Mouse (Mus musculus) intestine, embryonic 15.5 days (tissue): ENCODE measurements around the gene Dnajc2. TPM values are rescaled to one million over a fixed set of nuclear protein-coding genes. Genes with fewer than 3 reads are reported as not detected.

ENCODE experiments used
- ATAC-seq: fragments of 200-750 bp; cut with Nextera tagmentation; 2 replicates; pipeline ENCODE4 v1.8.0; 2017; ENCODE audit warnings: moderate TSS enrichment, moderate library complexity
- H3K27ac ChIP-seq: fragments of 300-500 bp; sonication (generic); 2 replicates; pipeline ENCODE4 v1.5.1; 2015; ENCODE audit warnings: mild to moderate bottlenecking, inconsistent platforms
- H3K27me3 ChIP-seq: fragments of 300-500 bp; sonication (generic); replicated peaks from 2 replicates; pipeline ENCODE4 v1.6.1; 2015; ENCODE audit warnings: inconsistent platforms
- H3K36me3 ChIP-seq: fragments of 300-500 bp; sonication (generic); 2 replicates; pipeline ENCODE4 v1.6.1; 2015; ENCODE audit warnings: inconsistent platforms
- H3K4me1 ChIP-seq: fragments of 300-500 bp; sonication (generic); replicated peaks from 2 replicates; pipeline ENCODE4 v1.6.1; 2015; ENCODE audit warnings: inconsistent platforms
- H3K4me2 ChIP-seq: fragments of 300-500 bp; sonication (generic); replicated peaks from 2 replicates; pipeline ENCODE4 v1.6.1; 2015; ENCODE audit warnings: mild to moderate bottlenecking, inconsistent platforms
- H3K4me3 ChIP-seq: fragments of 300-500 bp; sonication (generic); replicated peaks from 2 replicates; pipeline ENCODE4 v1.5.1; 2015; ENCODE audit warnings: inconsistent platforms
- H3K9ac ChIP-seq: fragments of 300-500 bp; sonication (generic); 2 replicates; pipeline ENCODE4 v1.6.1; 2015; ENCODE audit warnings: inconsistent platforms
- H3K9me3 ChIP-seq: fragments of 300-500 bp; sonication (generic); 2 replicates; pipeline ENCODE4 v1.6.1; 2016; ENCODE audit warnings: inconsistent platforms
- WGBS: fragments of 180-500 bp; shearing (Covaris S2); methylation state at CpG from one replicate; pipeline ENCODE4 v1.1.7; 2015; 5-methylcytosine and 5-hydroxymethylcytosine counted together
- polyA plus RNA-seq: library from polyadenylated mRNA; unstranded; fragments of >200 nt; fragmentation: Nextera tagmentation; extraction: Ambion mirVana; gene quantifications from 2 replicates; pipeline ENCODE4 v1.2.1, GENCODE M21; 2015

Gene Dnajc2
- polyA plus RNA-seq, 1 experiment from 2014 or later: 88.1 TPM

DNA sequence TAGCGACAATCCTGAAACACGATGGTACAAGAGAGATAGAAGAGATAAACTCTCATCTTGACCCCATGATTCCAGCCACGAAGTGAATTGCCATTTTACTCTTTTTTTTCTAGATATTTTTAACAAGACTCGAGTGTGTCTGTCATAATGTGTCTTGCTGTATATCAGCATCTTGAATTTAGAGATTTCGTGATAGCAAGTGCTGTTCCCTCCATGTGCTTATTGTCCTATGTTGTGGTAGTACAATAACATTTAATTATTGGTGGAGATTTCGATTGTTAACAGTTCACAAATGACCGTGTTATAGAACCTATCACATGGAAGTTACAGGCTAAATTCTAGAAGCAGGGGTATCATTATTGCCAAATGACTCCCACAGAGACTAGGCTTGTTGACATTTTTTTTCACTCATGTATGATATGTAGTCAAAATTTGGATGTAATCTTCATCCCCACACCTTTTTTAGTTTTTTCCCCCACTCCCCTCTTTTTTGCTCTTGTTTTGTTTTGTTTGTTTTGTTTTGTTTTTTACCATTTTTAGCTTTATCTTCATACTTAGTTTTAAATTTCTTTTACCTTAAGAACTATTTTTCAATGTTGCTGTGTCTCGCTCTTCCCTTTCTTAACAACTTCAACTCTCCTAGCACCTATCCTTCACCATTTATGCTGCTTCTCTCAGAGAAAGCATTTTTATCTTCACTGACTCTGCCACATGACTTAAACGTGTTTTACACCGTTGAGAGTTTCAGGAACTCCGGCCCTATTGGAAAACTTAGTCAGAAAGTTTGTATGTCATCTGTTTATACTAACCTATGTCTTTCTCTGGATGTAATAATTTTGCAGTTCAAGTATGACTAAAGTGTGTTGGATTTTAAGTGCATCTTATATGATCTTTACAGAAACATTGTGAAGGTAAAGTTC, 2.4 kb upstream of the Dnajc2 start:
- Histone ChIP-seq H3K4me1 (peaks cover 6% of the 10 kb centered on the region; the same call in 1 of the 2 replicates), H3K4me3 (peak overlapping the region; percentile 85), H3K36me3 (peaks cover 3% of the 10 kb centered on the region), H3K27me3 (no peaks in the 10 kb centered on the region), H3K9ac (peak overlapping the region; percentile 92), H3K4me2 (peak overlapping the region; percentile 65), H3K9me3 (no peaks in the 10 kb centered on the region), H3K27ac (0 out of 2 replicates have a peak overlapping the region, but pooled peaks have one; percentile 84)
- no peak for ATAC-seq
- WGBS: 35% methylated on average over 11 of the region's 11 CpGs

DNA sequence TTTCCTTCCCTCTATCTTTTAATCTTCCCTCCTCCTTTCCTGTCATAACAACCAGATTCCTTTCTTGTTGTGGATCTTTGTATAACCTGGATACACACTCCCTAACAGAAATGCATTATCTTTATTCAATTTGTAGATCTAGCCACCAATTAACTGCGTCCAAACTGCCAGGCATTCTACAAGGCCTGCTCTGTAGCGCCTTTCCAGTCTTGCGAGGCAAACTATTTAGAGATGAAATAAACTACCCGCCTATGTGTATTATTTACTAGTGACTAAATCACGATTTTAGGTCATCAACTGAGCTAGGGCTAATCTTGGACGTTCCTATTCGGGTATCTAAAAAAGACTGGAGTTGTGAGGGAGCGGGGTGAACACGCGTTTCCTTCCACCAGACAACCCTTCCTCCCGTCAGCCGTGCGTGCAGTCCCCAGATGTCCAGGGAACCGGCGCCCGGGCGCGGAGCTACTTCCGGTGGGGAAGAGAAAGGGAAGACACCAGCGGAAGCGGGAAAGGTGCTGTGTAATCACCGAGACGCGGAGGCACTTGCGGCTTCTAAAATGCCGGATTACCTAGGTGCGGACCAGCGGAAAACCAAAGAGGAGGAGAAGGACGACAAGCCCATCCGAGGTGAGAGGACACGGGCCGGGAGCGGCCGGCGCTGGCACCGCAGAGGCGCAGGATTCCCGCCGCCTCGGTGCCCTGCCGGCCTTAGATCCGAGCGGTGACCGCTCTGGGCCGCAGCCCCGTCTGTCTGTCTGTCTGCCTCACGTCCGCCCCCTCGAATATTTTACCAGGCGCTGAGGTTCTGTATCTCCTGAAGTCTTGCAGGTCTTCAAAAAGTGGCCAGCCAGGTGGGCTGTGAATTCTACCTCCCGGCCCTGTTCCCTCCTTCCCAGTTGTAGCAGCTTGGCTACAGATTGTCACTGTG, 1.5 kb upstream of the Dnajc2 start:
- 2% methylated on average over 51 of the region's 51 CpGs for WGBS
- peak; percentile 86 for ATAC-seq
- peaks cover 6% of the 10 kb centered on the region; the same call in 1 of the 2 replicates for H3K4me1 ChIP-seq

DNA sequence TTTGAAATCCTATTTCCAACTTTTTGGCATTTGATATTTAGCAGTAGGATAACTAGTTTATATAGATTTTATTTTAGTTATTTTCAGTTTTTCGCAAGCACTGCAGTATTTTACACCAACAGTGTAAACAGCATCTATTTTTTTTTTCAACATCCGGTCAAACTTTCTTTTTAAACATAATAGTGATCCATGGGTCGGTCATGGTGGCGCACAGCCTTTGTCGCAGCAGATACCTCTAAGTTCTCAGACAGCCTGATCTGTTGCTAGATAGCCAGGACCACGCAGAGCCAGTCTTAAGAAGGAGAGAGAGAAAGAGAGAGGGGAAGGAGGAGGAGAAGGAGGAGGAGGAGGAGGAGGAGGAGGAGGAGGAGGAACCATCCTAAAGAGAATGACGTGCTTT, 725 bp upstream of the Dnajc2 start:
- Histone ChIP-seq H3K4me1 (peaks cover 6% of the 10 kb centered on the region; the same call in 1 of the 2 replicates), H3K36me3 (peaks cover 18% of the 10 kb centered on the region), H3K27me3 (no peaks in the 10 kb centered on the region), H3K9me3 (no peaks in the 10 kb centered on the region), H3K27ac (no peak overlapping the region), H3K4me3 (no peak overlapping the region), H3K9ac (no peak overlapping the region), H3K4me2 (no peak overlapping the region)
- WGBS: 72% methylated on average over 7 of the region's 7 CpGs
- ATAC-seq: no peak

More for the DNA sequence above, 1.5 kb upstream of the Dnajc2 start:
- Histone ChIP-seq H3K27ac (peak overlapping the region; percentile 84), H3K4me2 (peak overlapping the region; percentile 65), H3K9me3 (no peaks in the 10 kb centered on the region), H3K9ac (peak overlapping the region; percentile 92), H3K4me3 (peak overlapping the region; percentile 85), H3K36me3 (peaks cover 10% of the 10 kb centered on the region), H3K27me3 (no peaks in the 10 kb centered on the region)

DNA sequence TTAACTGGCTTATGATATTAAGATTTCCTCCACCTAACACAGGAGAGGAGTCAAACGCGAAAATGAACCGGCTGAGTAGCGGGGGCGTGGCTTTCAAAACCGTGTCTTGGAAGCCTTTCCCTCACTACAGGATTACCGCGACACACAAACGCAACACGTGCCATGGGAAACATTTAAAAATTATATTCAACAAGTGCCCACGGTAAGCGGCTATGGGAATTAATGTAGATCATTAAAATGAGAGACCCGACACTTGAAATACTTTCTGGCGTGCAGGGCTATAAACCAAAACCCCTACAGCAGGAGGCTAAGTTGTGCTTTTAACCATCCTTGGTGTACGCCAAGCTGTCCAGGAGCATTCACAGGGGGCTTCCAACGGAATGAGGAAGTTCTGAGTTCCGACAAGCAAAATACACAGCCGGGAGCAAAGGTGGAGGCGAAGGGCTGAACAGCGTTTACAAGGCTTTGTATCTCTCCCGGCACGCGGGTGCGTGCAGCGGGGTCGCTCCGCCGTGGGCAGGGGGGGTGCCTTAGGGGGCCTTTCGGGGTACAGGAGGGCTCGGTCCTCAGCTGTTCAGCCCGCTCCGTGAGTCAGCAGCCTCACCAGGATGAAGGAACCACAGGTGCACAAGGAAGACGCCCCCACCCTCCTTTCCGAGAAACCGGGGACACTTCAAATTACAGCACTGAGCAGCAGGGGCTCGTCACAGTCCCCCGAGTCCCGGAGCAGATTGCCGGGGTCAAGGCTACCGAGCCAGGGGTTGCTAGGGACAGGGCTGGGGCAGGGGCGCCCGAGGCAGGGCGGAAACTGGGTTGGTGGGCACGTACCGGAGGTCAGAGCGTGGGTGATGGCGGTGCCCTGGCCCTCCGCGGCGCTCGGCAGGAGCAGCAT, 644 bp downstream of the Dnajc2 start:
- peaks cover 24% of the 10 kb centered on the region for H3K36me3 ChIP-seq
- under 1% methylated on average over 51 of the region's 51 CpGs for WGBS
- peaks cover 6% of the 10 kb centered on the region; the same call in 1 of the 2 replicates for H3K4me1 ChIP-seq
- no peaks in the 10 kb centered on the region for H3K9me3 ChIP-seq
- peak overlapping the region; percentile 55 for H3K27ac ChIP-seq
- peak overlapping the region; percentile 97 for H3K4me3 ChIP-seq
- peak overlapping the region; percentile 85 for H3K4me2 ChIP-seq
- H3K9ac ChIP-seq: peak overlapping the region; percentile 85
- peak; percentile 79 for ATAC-seq
- H3K27me3 ChIP-seq: no peaks in the 10 kb centered on the region

DNA sequence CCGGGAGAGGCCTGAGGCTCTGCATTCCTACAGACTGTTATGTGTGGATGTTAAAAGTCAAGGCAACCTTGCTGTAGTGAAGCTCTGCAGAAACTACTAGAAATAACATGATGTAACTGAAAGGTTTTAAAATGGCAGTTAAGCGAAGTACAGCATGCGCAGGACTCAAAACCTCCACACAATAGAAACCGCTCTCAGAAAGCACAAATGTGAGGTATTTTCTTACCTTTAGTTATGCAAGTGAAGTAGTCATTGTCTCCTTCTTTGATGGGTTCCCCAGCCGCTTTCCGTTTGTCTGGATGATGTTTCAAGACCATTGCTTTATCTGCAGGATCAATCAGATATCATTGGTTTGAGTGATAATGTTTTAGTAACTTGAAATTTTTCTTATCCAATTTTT, 8.6 kb downstream of the Dnajc2 start:
- H3K4me1 ChIP-seq: no peaks in the 10 kb centered on the region
- H3K4me2 ChIP-seq: no peak overlapping the region
- H3K27ac ChIP-seq: no peak overlapping the region
- ATAC-seq: no peak
- H3K9ac ChIP-seq: no peak overlapping the region
- no peaks in the 10 kb centered on the region for H3K27me3 ChIP-seq
- WGBS: 90% methylated on average over 6 of the region's 6 CpGs
- no peaks in the 10 kb centered on the region for H3K9me3 ChIP-seq
- H3K36me3 ChIP-seq: peaks cover 25% of the 10 kb centered on the region
- no peak overlapping the region for H3K4me3 ChIP-seq

DNA sequence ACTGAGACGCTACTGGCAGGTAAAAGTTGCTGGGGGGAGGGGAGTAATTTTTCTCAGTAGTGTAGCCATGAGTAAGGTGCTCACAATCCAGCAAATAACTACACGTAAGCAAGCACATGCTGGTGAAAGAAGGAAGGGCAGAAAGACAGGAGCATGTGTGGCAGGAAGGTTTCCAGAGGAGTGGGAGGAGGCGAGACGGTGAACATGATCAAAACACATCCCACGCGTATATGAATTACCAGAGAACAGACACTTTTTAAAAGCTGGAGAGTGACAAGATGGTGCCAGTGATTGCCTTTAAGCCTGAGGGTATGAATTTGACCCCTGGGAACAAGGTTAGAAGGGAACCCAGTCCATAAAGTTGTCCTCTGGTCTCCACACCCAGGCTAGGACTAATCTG, 15.2 kb downstream of the Dnajc2 start:
- H3K27ac ChIP-seq: no peak overlapping the region
- WGBS: 92% methylated on average over 6 of the region's 6 CpGs
- H3K9me3 ChIP-seq: no peaks in the 10 kb centered on the region
- H3K36me3 ChIP-seq: peaks cover 31% of the 10 kb centered on the region
- no peak overlapping the region for H3K4me2 ChIP-seq
- no peak overlapping the region for H3K9ac ChIP-seq
- no peak for ATAC-seq
- H3K4me3 ChIP-seq: no peak overlapping the region
- no peaks in the 10 kb centered on the region for H3K27me3 ChIP-seq
- no peaks in the 10 kb centered on the region for H3K4me1 ChIP-seq

DNA sequence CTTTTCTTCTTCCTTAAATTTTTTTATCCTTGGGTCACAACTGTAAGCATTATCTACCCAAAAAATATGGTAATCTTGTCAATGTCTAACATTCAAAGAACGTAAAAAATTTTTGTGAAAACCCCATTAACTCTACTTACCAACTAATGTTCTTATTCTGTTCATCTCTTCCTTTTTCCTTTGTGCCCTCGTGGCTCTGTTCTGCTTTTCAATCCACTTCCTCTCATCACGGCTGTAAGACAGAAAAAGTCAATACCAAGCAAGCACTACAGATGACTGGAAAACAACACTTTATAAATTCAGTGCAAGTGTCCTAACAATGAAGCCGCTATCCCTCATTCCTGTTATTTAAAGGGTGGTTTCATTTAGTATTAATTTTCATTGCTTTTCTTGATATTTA, 16.5 kb downstream of the Dnajc2 start:
- Histone ChIP-seq H3K4me2 (no peak overlapping the region), H3K27me3 (no peaks in the 10 kb centered on the region), H3K4me3 (no peak overlapping the region), H3K9me3 (no peaks in the 10 kb centered on the region), H3K4me1 (no peaks in the 10 kb centered on the region), H3K36me3 (peaks cover 30% of the 10 kb centered on the region), H3K27ac (no peak overlapping the region), H3K9ac (no peak overlapping the region)
- ATAC-seq: no peak
- 86% methylated on average over 4 of the region's 4 CpGs for WGBS

DNA sequence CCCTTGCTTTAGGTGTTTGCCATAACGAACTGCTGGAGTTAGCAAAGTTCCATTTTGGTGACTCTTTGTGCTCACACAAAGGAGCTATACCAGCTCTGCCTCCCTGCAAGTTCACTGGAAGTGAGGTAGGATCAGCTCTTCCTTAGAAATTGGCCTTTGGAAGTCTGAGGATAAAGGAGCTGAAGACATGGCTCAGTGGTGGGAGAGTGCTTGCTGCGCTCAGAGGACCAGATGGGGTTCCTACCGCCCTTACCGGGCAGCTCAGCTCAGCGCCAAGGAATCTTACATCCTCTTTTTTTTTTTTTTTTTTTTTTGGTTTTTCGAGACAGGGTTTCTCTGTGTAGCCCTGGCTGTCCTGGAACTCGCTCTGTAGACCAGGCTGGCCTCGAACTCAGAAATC, 39.1 kb downstream of the Dnajc2 start:
- no peak overlapping the region for H3K4me3 ChIP-seq
- ATAC-seq: no peak
- 90% methylated on average over 7 of the region's 8 CpGs for WGBS
- no peak overlapping the region for H3K9ac ChIP-seq
- H3K9me3 ChIP-seq: no peaks in the 10 kb centered on the region
- no peaks in the 10 kb centered on the region for H3K4me1 ChIP-seq
- H3K27me3 ChIP-seq: no peaks in the 10 kb centered on the region
- H3K4me2 ChIP-seq: no peak overlapping the region
- no peak overlapping the region for H3K27ac ChIP-seq
- peaks cover 47% of the 10 kb centered on the region for H3K36me3 ChIP-seq

DNA sequence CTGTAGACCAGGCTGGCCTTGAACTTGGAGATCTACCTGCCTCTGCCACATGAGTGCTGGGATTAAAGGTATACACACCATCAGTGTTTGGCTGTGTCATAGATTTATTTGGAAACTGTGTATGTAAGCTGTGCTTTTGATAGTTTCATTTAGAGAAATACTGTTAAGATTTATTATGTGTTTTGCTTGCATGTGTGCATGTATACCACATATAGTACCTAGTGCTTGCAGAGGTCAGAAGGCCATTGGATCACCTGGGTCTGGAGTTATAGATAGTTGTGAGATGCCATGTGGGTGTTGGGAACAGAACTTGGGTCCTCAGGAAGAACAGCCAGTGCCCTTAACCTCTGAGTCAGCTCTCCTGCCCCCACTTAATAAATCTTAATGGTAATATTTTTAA, 40.4 kb downstream of the Dnajc2 start:
- no peaks in the 10 kb centered on the region for H3K4me1 ChIP-seq
- peaks cover 54% of the 10 kb centered on the region for H3K36me3 ChIP-seq
- H3K27me3 ChIP-seq: no peaks in the 10 kb centered on the region
- H3K4me3 ChIP-seq: no peak overlapping the region
- H3K9me3 ChIP-seq: no peaks in the 10 kb centered on the region
- H3K4me2 ChIP-seq: no peak overlapping the region
- no peak overlapping the region for H3K9ac ChIP-seq
- no peak overlapping the region for H3K27ac ChIP-seq
- ATAC-seq: no peak

DNA sequence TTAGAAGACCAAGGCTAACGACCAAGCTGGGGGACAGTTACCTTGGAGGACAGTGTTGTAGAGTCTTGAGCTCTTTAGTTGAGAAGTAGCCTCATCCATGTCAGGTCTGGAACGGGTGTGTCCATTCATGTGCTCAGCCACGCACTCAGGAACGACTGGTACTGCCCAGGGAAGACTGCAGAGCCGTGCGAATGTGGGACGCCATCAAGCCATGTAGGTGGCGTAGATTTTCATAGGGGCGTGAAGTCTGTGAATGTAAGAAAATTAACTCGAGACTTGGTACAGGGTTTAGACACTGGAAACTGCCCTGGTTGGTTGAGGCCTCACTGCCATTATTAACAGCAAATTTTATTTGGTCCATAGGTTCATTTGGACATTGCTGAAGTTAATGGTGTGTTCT, 41.4 kb downstream of the Dnajc2 start:
- 97% methylated on average over 10 of the region's 10 CpGs for WGBS
- Histone ChIP-seq H3K27me3 (no peaks in the 10 kb centered on the region), H3K27ac (no peak overlapping the region), H3K9me3 (no peaks in the 10 kb centered on the region), H3K36me3 (peaks cover 52% of the 10 kb centered on the region), H3K4me2 (no peak overlapping the region), H3K9ac (no peak overlapping the region), H3K4me3 (no peak overlapping the region), H3K4me1 (no peaks in the 10 kb centered on the region)
- ATAC-seq: no peak

DNA sequence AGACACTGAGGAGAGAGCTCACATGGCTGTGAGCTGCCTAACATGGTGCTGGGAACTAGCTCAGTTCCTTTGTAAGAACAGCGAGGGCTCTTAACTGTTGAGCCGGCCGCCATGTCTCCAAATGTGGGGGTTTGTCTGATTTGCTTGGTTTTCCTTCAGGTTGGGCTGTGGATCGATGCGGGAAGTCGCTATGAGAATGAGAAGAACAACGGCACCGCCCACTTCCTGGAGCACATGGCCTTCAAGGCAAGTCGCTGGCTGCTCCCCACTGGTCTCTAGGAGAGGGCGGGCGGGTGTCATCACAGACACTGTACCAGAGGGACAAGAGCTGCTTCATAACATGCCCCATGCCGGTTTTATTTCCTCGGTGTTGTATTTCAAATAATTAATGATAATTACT, 45.2 kb downstream of the Dnajc2 start:
- peaks cover 9% of the 10 kb centered on the region for H3K4me1 ChIP-seq
- H3K9ac ChIP-seq: no peak overlapping the region
- H3K27ac ChIP-seq: no peak overlapping the region
- no peak overlapping the region for H3K4me2 ChIP-seq
- 91% methylated on average over 13 of the region's 13 CpGs for WGBS
- H3K27me3 ChIP-seq: no peaks in the 10 kb centered on the region
- H3K9me3 ChIP-seq: no peaks in the 10 kb centered on the region
- peaks cover 38% of the 10 kb centered on the region for H3K36me3 ChIP-seq
- no peak for ATAC-seq
- H3K4me3 ChIP-seq: no peak overlapping the region
